Mouse (Mus musculus) adrenal gland, adult 2 months (tissue): ENCODE results near the gene Agbl4. TPM values are rescaled to one million over a fixed set of nuclear protein-coding genes. Genes with fewer than 3 reads are reported as not detected.

Source experiments
- DNase-seq: peaks from one replicate; pipeline ENCODE4 v3.0.0; 2021
- polyA plus RNA-seq: library from polyadenylated mRNA; depleted of rRNA; stranded (reverse); fragments of >200 nt; gene quantifications from 2 replicates; pipeline ENCODE4 v1.2.3, GENCODE M21; 2012
- total RNA-seq, 2 experiments: library from RNA; stranded (reverse); gene quantifications; 2 replicates each; pipeline ENCODE4 v1.2.3; 2021

Agbl4 gene
- total and polyA plus RNA-seq, 3 experiments: 0.19 to 0.86 (median 0.32) TPM

- DNase-seq: no peak
Observed at GRCm38 (mm10) chr4:111448586-111448985, 1051.1 kb downstream of the Agbl4 start.

- no peak for DNase-seq
Observed at GRCm38 (mm10) chr4:111449442-111450199, 1052.2 kb downstream of the Agbl4 start.

GRCm38 (mm10) chr4:111451283-111451918, 1053.9 kb downstream of the Agbl4 start:
- no peak for DNase-seq

- DNase-seq: no peak
Observed at GRCm38 (mm10) chr4:111452192-111452591, 1054.7 kb downstream of the Agbl4 start.

- DNase-seq: no peak
Observed at GRCm38 (mm10) chr4:111453275-111453674, 1055.8 kb downstream of the Agbl4 start.

GRCm38 (mm10) chr4:111455621-111456020, 1058.2 kb downstream of the Agbl4 start:
- peak; percentile 56 for DNase-seq

GRCm38 (mm10) chr4:111457568-111457967, 1060.1 kb downstream of the Agbl4 start:
- DNase-seq: no peak

- no peak for DNase-seq
Observed at GRCm38 (mm10) chr4:111467293-111467773, 1069.9 kb downstream of the Agbl4 start.

GRCm38 (mm10) chr4:111467796-111468195, 1070.3 kb downstream of the Agbl4 start:
- DNase-seq: no peak

GRCm38 (mm10) chr4:111469847-111470246, 1072.4 kb downstream of the Agbl4 start:
- DNase-seq: no peak

GRCm38 (mm10) chr4:111471726-111472125, 1074.3 kb downstream of the Agbl4 start:
- no peak for DNase-seq

- DNase-seq: no peak
Observed at GRCm38 (mm10) chr4:111472511-111472910, 1075.0 kb downstream of the Agbl4 start.

- no peak for DNase-seq
Observed at GRCm38 (mm10) chr4:111473014-111473413, 1075.6 kb downstream of the Agbl4 start.

GRCm38 (mm10) chr4:111475374-111475971, 1078.0 kb downstream of the Agbl4 start:
- DNase-seq: no peak

GRCm38 (mm10) chr4:111477507-111477906, 1080.0 kb downstream of the Agbl4 start:
- DNase-seq: no peak

- no peak for DNase-seq
Observed at GRCm38 (mm10) chr4:111483499-111483898, 1086.0 kb downstream of the Agbl4 start.

GRCm38 (mm10) chr4:111485189-111485588, 1087.7 kb downstream of the Agbl4 start:
- DNase-seq: no peak

GRCm38 (mm10) chr4:111486187-111486586, 1088.7 kb downstream of the Agbl4 start:
- DNase-seq: no peak

GRCm38 (mm10) chr4:111487233-111487843, 1089.9 kb downstream of the Agbl4 start:
- no peak for DNase-seq

- peak; percentile 36 for DNase-seq
Observed at GRCm38 (mm10) chr4:111493750-111494404, 1096.4 kb downstream of the Agbl4 start.

- DNase-seq: peak; percentile 69
Observed at GRCm38 (mm10) chr4:111495949-111496348, 1098.5 kb downstream of the Agbl4 start.

- DNase-seq: no peak
Observed at GRCm38 (mm10) chr4:111498751-111499150, 1101.3 kb downstream of the Agbl4 start.
